Mouse (Mus musculus) cerebellum, adult 8-10 months (tissue): ENCODE data around the gene Pla2g2d.
A peak's percentile ranks its signal among the peaks of the same experiment; 100 is the strongest.
"Not testable (repeated sequence)": the region's sequence is repeated elsewhere in the genome, so short reads cannot be mapped to it uniquely, and the experiment has no call there.

ENCODE experiments used
- DNase-seq: peaks from one replicate; pipeline ENCODE4 v3.0.0; 2022

The Pla2g2d gene

GRCm38 (mm10) chr4:138782098-138782497, 6.6 kb downstream of the Pla2g2d start:
- no peak for DNase-seq

DNA sequence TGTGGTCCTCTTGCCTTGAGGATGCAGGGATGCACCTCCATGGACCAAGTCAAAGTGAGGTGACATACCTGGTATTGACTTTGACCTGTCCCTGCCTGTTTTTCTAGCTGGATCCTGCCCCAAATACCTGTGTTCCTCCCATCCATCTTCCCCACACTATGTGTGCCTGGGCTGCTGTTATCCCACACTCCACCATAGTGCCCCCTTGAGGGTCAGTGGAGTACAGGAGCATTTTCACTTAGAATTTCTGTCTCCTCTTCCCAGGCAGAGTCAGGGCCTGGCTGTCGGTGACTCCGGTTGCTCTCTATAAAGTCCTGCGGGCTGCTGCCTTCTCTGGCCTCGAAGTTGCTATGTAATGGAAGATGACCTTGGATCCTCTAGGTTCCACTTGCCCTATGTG, 10.2 kb downstream of the Pla2g2d start:
- no peak for DNase-seq

DNA sequence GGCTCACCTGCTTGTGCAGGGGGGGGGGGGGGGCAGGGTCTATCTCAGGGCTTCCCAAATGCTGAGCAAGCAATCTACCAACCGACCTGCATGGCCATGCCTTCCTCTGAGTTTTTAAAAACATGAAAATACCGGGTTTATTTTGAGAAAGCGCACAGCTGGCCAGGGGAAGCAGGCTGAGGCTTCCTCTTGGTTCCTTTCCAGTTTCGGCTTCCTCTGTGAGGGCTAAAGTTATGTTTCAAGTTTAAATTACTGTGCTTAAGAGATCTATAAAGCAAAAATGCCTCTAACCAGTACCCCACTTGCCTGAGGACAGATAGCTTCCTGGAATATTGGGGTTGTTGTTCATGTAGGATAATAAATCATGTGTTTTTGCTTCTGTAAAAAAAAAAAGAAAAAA, 10.6 kb downstream of the Pla2g2d start:
- no peak for DNase-seq

GRCm38 (mm10) chr4:138788381-138788780, 12.8 kb downstream of the Pla2g2d start:
- DNase-seq, result no peak

GRCm38 (mm10) chr4:138791452-138791851, 15.9 kb downstream of the Pla2g2d start:
- no peak for DNase-seq

DNA sequence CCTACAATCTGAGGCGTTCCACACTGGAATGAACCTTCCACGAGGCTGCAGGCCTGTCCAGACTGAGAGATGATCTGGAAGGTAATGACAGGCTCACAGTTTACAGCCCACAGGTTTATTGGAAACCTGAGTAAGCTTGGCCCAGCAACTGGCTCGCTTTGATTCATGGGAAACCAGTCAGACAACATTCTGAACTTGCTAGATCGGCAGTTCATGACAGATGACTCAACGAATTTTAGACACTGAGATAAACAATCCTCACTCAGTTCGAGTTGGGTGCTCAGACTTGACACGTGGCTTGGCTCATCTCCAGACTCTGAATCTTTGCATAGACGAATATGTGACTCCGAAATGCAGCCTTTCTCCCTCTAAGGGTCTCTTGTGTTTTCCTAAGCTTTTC, 17.1 kb downstream of the Pla2g2d start:
- DNase-seq, result no peak

- peak; percentile 7 for DNase-seq
Observed at GRCm38 (mm10) chr4:138793276-138793675, 17.7 kb downstream of the Pla2g2d start.

GRCm38 (mm10) chr4:138794344-138794743, 18.8 kb downstream of the Pla2g2d start:
- DNase-seq, result no peak

- DNase-seq, result no peak
Observed at GRCm38 (mm10) chr4:138796513-138797216, 21.1 kb downstream of the Pla2g2d start.

- DNase-seq, result no peak
Observed at GRCm38 (mm10) chr4:138797217-138797570, 21.7 kb downstream of the Pla2g2d start.

DNA sequence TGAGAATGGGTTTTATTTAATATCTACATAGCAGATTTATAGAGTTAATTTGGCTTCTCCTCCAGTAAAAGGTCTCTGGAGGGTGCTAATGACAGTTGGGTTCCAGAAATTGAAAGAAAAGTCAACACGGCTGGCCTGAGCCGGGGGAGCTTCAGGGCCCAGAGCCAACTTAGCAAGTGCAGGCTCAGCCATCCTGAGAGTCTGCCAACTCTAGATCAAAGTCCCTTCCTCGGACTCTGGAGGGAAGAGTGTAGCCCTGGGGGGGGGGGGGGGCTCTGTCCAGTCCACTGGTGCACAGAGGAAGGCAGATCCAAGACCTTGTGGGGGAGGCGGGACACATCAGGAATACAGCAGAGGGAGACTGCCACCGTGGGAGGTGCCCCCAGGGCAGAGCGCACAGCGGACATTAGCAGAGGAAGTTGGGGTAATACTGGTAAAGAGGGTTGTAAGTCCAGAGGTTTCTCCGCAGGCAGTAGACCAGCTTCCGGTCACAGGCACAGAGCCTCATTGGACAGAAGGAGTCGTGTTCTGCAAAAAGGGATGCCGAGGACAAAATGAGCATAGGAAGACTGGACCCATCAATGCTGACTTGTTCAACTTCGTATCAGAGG, 24.7 kb downstream of the Pla2g2d start:
- DNase-seq, result no peak

- DNase-seq, result no peak
Observed at GRCm38 (mm10) chr4:138801631-138802030, 26.1 kb downstream of the Pla2g2d start.

GRCm38 (mm10) chr4:138802917-138803316, 27.4 kb downstream of the Pla2g2d start:
- no peak for DNase-seq

GRCm38 (mm10) chr4:138805248-138805647, 29.7 kb downstream of the Pla2g2d start:
- DNase-seq, result no peak

GRCm38 (mm10) chr4:138806160-138806559, 30.6 kb downstream of the Pla2g2d start:
- DNase-seq, result no peak

- DNase-seq, result no peak
Observed at GRCm38 (mm10) chr4:138806920-138807541, 31.5 kb downstream of the Pla2g2d start.

GRCm38 (mm10) chr4:138816166-138816565, 40.6 kb downstream of the Pla2g2d start:
- DNase-seq, result no peak

GRCm38 (mm10) chr4:138817736-138818135, 42.2 kb downstream of the Pla2g2d start:
- no peak for DNase-seq

GRCm38 (mm10) chr4:138819101-138819500, 43.6 kb downstream of the Pla2g2d start:
- DNase-seq, result no peak

DNA sequence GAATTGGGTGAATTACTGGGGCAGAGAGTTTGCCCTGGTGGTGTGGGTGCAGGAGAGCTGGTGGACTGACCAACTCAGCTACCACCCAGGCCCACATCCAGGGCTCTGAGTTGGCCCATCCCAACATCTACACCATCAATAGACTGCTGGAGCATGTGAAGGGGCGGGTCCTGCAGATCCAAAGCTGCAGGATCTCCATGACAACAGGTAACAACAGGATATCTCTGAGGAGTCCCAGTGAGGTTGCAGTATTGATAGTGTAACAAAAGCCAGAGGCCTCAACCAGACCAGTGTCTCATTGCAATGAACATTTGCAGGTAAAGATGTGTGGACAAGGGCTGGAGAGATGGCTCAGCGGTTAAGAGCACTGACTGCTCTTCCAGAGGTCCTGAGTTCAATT, 45.5 kb downstream of the Pla2g2d start:
- DNase-seq, result no peak

GRCm38 (mm10) chr4:138824161-138824560, 48.6 kb downstream of the Pla2g2d start:
- not testable (repeated sequence) for DNase-seq

DNA sequence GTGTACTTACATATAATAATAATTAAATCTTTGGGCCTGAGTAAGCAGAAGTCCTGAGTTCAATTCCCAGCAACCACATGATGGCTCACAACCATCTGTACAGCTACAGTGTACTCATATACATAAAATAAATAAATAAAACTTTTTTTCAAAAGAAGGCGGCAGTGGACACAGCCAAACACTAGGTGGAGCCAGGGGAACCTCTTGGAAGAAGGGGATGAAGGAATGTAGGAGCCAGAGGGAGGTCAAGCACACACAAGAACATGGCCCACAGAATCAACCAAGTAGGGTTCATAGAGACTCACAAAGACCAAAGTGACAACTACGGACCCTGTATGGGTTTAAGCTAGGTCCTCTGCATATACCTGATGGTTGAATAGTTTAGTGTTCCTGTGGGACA, 49.1 kb downstream of the Pla2g2d start:
- DNase-seq, result no peak

DNA sequence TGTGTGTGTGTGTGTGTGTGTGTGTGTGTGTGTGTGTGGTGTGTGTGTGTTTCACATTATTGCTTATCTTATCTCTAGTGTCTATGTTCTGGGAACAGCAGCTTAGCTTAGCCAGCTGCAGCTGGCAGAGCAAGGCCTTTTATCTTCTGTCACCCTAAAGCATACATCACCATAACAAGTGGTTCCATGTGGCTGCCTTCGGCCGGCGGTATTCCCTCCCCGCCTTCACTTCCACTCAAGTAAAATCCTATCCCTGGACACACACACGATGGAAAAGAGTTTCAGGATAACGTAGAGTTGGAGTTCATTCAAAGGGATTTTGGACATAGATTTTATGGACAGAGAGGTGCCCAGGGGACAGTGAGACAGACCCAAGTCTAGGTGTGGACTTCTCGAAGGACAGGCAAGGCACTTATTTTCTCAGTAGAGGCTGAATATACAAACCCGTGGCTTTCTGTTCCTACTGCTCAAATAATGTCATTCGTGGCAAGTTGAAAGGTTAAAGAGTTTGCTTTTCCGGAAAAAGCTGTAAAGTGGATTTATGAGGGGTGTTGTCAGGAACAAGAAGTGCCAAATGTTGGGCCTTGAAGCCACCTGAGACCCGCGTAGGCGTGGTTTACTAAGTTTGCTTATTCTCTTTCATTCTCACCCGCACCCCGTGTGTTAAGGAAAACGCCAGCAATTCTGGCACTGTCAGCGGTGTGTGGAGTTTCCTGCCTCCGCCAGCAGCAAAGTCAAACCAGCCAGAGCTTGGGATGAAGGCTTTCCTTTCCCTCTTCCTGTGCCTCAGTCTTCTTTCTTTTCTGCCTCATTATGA, 50.4 kb downstream of the Pla2g2d start:
- no peak for DNase-seq

- DNase-seq, result no peak
Observed at GRCm38 (mm10) chr4:138827147-138827546, 51.6 kb downstream of the Pla2g2d start.
